ENCODE assay signal across 20 mouse cellular contexts in genomic region chr6:91917286-91917685, GRCm38 (mm10). TPM values are rescaled to one million over a fixed set of nuclear protein-coding genes. Genes with fewer than 3 reads are reported as not detected.
DNase-seq lines count a peak whose midpoint lies in the region; ATAC-seq and TF ChIP-seq lines count a peak whose summit lies in the region.
"Had no signal": no experiment of that assay in that cellular context is flagged by ENCODE, and none has a peak within 500 bp of the region (broad histone marks: within the 10 kb centered on the region; RNA-seq: fewer than 3 reads in every experiment).

No protein-coding gene starts in this region.

- DNase-seq in kidney, postnatal 0 days (ENCODE audit: low spot score) = peak; percentile 10
- DNase-seq in kidney, adult 2 months = no peak
- peak; percentile 78 for DNase-seq in brain, adult 2 months (ENCODE audit: low read depth, low spot score)
- DNase-seq in layer of hippocampus, adult 9-11 months = peak; percentile 73
- peak; percentile 45 to 71 for DNase-seq in right cerebral cortex, postnatal 10 days (ENCODE audit: low spot score in 2 of 2)
- no peak for DNase-seq in cerebellum, postnatal 25 days
- no peak for DNase-seq in lung, postnatal 25 days (ENCODE audit: low spot score)
- DNase-seq: B cell, adult 2 months; cerebellum, adult 11 months; gastrocnemius, postnatal 25 days; kidney, adult 9 months; lung, adult 18-20 months; lung, postnatal 4 days; spleen, adult 18-20 months; thymus, postnatal 25 days had no signal

- no peaks in the 10 kb centered on the region for H3K36me3 ChIP-seq in kidney, postnatal 0 days (ENCODE audit: insufficient read depth, low read length)
- H3K36me3 ChIP-seq in kidney, adult 2 months (ENCODE audit: control insufficient read depth, insufficient read depth, low read length) = no peaks in the 10 kb centered on the region
- H3K36me3 ChIP-seq: heart, embryonic 10.5 days; limb, embryonic 15.5 days; midbrain, embryonic 13.5 days had no signal

- no peaks in the 10 kb centered on the region for H3K4me1 ChIP-seq in kidney, postnatal 0 days (replicated peaks; ENCODE audit: insufficient read depth, low read length)
- H3K4me1 ChIP-seq in kidney, adult 2 months (ENCODE audit: control insufficient read depth, insufficient read depth, low read length) = no peaks in the 10 kb centered on the region
- H3K4me1 ChIP-seq: forebrain, embryonic 13.5 days; limb, embryonic 15.5 days; midbrain, embryonic 13.5 days had no signal

- no peak for ATAC-seq in kidney, postnatal 0 days (replicated peaks; ENCODE audit: low FRiP score, low read depth)
- ATAC-seq: forebrain, embryonic 13.5 days; midbrain, embryonic 13.5 days had no signal

- no peaks in the 10 kb centered on the region for H3K9me3 ChIP-seq in kidney, postnatal 0 days (replicated peaks; ENCODE audit: low read length)
- H3K9me3 ChIP-seq: forebrain, embryonic 13.5 days; heart, embryonic 10.5 days; limb, embryonic 15.5 days; midbrain, embryonic 13.5 days had no signal

- no peak overlapping the region for H3K27ac ChIP-seq in kidney, postnatal 0 days
- no peak overlapping the region for H3K27ac ChIP-seq in kidney, adult 2 months (ENCODE audit: insufficient read depth, low read depth, low read length)
- H3K27ac ChIP-seq: forebrain, embryonic 13.5 days; heart, embryonic 10.5 days; limb, embryonic 15.5 days; midbrain, embryonic 13.5 days had no signal

- no peaks in the 10 kb centered on the region for H3K27me3 ChIP-seq in kidney, postnatal 0 days (ENCODE audit: insufficient read depth, low read length)
- no peaks in the 10 kb centered on the region for H3K27me3 ChIP-seq in kidney, adult 2 months (replicated peaks; ENCODE audit: control insufficient read depth, insufficient read depth, low read length)
- H3K27me3 ChIP-seq: forebrain, embryonic 13.5 days; limb, embryonic 15.5 days; midbrain, embryonic 13.5 days had no signal

- TF ChIP-seq CTCF in kidney, postnatal 0 days (IDR thresholded peaks at IDR 0.05; ENCODE audit: low read depth) = no peak
- TF ChIP-seq CTCF in kidney, adult 2 months (conservative IDR thresholded peaks at IDR 0.05; ENCODE audit: insufficient read depth, insufficient read length, low read depth, low read length) = no peak

- TF ChIP-seq POLR2A in kidney, adult 2 months (IDR thresholded peaks at IDR 0.05; ENCODE audit: low read depth, low read length) = no peak

- H3K4me3 ChIP-seq in kidney, postnatal 0 days (replicated peaks; ENCODE audit: low read depth, low read length) = no peak overlapping the region
- no peak overlapping the region for H3K4me3 ChIP-seq in kidney, adult 2 months (ENCODE audit: insufficient read depth, low read depth, low read length)
- H3K4me3 ChIP-seq: forebrain, embryonic 13.5 days; heart, embryonic 10.5 days; limb, embryonic 15.5 days; midbrain, embryonic 13.5 days; myocyte had no signal

- WGBS in kidney, postnatal 0 days = 13% methylated on average over 4 of the region's 4 CpGs
- WGBS in kidney, adult 2 months = 26% methylated on average over 4 of the region's 4 CpGs

- H3K4me2 ChIP-seq in kidney, postnatal 0 days (ENCODE audit: low read length) = no peak overlapping the region
- H3K4me2 ChIP-seq: forebrain, embryonic 13.5 days; limb, embryonic 15.5 days; midbrain, embryonic 13.5 days had no signal

- no peak overlapping the region for H3K9ac ChIP-seq in kidney, postnatal 0 days (ENCODE audit: low read depth, low read length)
- H3K9ac ChIP-seq: forebrain, embryonic 13.5 days; limb, embryonic 15.5 days; midbrain, embryonic 13.5 days had no signal

RNA-seq across cellular contexts. Expression of gene 4930590J08Rik, which starts 14.7 kb away (rescaled TPM):
- 0.06 and 0.21 TPM in 2 replicates for polyA plus RNA-seq in kidney, postnatal 0 days (2015; fragmentation: Nextera tagmentation; extraction: Ambion mirVana)
- polyA plus RNA-seq in kidney, adult 2 months (2012; rRNA removed) = 0.19 and 0.26 TPM in 2 replicates

RNA-seq across cellular contexts. Expression of gene Ccdc174, which starts 39.4 kb away (rescaled TPM):
- polyA plus RNA-seq in kidney, postnatal 0 days (2015; fragmentation: Nextera tagmentation; extraction: Ambion mirVana) = 38.3 and 38.6 TPM in 2 replicates
- 3.3 and 4.2 TPM in 2 replicates for polyA plus RNA-seq in kidney, adult 2 months (2012; rRNA removed)

Comparison
In these comparisons a context has a peak if more than half of its experiments do, and no peak if none do; other contexts are left out.
1. DNase-seq: peak in kidney, postnatal 0 days (single experiment), brain, adult 2 months (single experiment), layer of hippocampus, adult 9-11 months (single experiment) and right cerebral cortex, postnatal 10 days (2 of 2); none in kidney, adult 2 months (single experiment), cerebellum, postnatal 25 days (0 of 2) and lung, postnatal 25 days (single experiment).